Mouse (Mus musculus) E14TG2a.4 (cell line): Measurements from ENCODE around the gene Myh7.
"Not testable (repeated sequence)": the region's sequence is repeated elsewhere in the genome, so short reads cannot be mapped to it uniquely, and the experiment has no call there.

ENCODE experiments used
- H3K27me3 ChIP-seq: 2 replicates; pipeline ENCODE4 v1.6.1; 2014; ENCODE audit warnings: low read length, control low read depth; ENCODE audit not compliant: insufficient read depth
- H3K36me3 ChIP-seq: 2 replicates; pipeline ENCODE4 v1.6.1; 2014; ENCODE audit warnings: low read length, control low read depth; ENCODE audit not compliant: insufficient read depth
- H3K4me1 ChIP-seq: replicated peaks from 2 replicates; pipeline ENCODE4 v1.6.1; 2014; ENCODE audit warnings: low read depth, low read length, control low read depth
- H3K4me3 ChIP-seq: replicated peaks from 2 replicates; pipeline ENCODE4 v1.5.1; 2014; ENCODE audit warnings: mild to moderate bottlenecking, low read length
- H3K9me3 ChIP-seq: 2 replicates; pipeline ENCODE4 v1.6.1; 2014; ENCODE audit warnings: low read length, control low read depth
- CTCF ChIP-seq: conservative IDR thresholded peaks from 2 replicates; pipeline ENCODE4 v1.5.1; 2014; ENCODE audit warnings: low read length
- NANOG ChIP-seq: IDR thresholded peaks from 2 replicates; pipeline ENCODE4 v1.6.1; 2014; ENCODE audit warnings: borderline replicate concordance, low read length, mixed read lengths
- POU5F1 ChIP-seq: IDR thresholded peaks from 2 replicates; pipeline ENCODE4 v1.6.1; 2014; ENCODE audit warnings: low read length, borderline replicate concordance

Gene Myh7

DNA sequence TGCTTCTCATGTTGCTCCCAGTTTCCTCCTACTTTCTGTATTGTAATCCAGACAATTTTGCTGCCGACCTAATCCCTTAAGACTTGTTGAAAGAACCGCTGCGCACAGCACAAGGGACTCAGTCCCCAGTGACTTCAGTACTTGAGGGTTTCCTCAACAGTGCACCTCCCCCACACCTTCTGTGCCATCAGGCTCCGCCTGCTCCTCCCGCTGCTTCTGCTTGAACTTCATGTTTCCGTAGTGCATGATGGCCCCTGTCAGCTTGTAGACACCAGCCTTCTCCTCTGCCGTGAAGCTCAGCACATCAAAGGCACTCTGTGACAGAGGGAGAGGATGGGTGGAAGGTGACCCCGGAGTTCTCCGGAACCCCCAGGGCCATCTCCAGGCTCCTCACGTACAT is 33.7 kb downstream of the Myh7 start:
- Histone ChIP-seq H3K27me3 (peaks cover 59% of the 10 kb centered on the region), H3K4me3 (no peak overlapping the region), H3K9me3 (no peaks in the 10 kb centered on the region), H3K36me3 (no peaks in the 10 kb centered on the region), H3K4me1 (peaks cover 10% of the 10 kb centered on the region; the same call in 1 of the 2 replicates)
- TF ChIP-seq CTCF (no peak), NANOG (no peak), POU5F1 (no peak)

DNA sequence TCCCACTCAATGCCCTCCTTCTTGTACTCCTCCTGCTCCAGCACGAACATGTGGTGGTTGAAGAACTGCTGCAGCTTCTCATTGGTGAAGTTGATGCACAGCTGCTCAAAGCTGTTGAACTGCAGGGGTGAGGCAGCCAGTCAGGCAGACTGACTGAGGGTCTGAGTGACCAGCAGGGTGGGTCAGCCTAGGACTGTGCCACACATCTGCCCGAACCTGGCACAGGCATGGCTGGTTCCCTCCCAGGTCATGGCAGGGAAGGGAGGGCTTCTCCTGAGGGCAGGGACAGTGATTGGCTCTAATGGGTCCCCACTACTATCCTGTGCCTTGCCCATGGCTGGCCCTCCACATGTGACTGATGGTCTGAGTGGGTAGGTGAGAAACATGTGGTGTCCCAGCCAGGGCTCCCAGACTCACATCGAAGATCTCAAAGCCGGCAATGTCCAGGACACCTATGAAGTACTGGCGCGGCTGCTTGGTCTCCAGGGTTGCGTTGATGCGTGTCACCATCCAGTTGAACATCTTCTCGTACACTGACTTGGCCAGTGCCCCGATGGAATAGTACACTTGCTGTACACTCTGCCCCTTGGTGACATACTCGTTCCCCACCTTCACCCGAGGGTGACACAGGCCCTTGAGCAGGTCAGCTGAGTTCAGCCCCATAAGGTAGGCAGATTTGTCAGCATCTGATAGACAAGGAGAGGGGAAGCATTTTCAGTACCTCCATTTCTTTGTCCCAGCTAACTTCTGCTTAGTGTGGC is 34.4 kb downstream of the Myh7 start:
- H3K4me1 ChIP-seq, H3K36me3 ChIP-seq, H3K4me3 ChIP-seq, H3K9me3 ChIP-seq: not testable (repeated sequence)
- peaks cover 59% of the 10 kb centered on the region for H3K27me3 ChIP-seq

DNA sequence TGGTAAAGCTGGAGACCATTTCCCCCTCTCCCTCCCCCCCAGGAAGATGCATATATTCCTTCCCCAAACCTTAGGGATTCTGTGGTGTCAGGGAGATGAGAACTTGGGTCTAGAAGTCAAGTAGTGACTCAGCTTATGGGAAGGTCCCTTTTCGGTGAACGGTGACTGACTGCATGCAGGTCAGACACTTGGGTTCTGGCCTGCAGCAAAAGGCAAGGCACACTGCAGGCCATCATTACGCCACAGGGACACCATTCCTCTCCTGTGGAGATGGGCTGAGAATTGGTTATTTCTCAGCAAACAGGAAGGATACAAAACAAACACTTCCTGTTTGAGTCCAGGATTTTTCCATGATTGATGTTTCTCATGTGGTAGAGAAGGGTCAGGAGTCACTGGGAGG is 35.2 kb downstream of the Myh7 start:
- Histone ChIP-seq H3K9me3 (no peaks in the 10 kb centered on the region), H3K4me1 (peaks cover 4% of the 10 kb centered on the region; the same call in 1 of the 2 replicates), H3K4me3 (no peak overlapping the region), H3K27me3 (peaks cover 54% of the 10 kb centered on the region), H3K36me3 (no peaks in the 10 kb centered on the region)
- TF ChIP-seq CTCF (no peak), POU5F1 (no peak), NANOG (no peak)

- Histone ChIP-seq H3K9me3 (no peaks in the 10 kb centered on the region), H3K4me3 (no peak overlapping the region), H3K36me3 (no peaks in the 10 kb centered on the region), H3K4me1 (peaks cover 4% of the 10 kb centered on the region; the same call in 1 of the 2 replicates), H3K27me3 (peaks cover 55% of the 10 kb centered on the region)
- TF ChIP-seq POU5F1 (no peak), NANOG (no peak), CTCF (no peak)
Observed at GRCm38 (mm10) chr14:54958503-54958902, 35.9 kb downstream of the Myh7 start.

DNA sequence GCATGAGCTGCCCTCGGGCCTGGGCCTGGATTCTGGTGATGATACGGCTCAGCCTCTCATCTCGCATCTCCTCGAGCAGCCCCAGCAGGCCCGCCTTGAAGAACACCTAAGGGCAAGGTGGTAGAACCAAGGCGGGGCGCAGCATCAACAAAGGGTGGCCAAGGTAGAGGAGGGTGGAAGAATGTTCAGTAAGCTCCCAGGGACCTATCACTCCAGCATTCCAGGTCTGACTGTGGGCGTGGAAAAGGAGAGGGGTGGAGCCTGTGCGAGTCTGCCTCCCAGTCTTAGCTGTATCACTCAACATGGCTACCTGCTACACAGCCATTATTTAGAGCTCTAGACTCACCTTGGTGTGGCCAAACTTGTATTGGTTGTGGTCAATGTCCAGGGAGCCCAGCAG is 37.9 kb downstream of the Myh7 start:
- TF ChIP-seq CTCF (no peak), POU5F1 (no peak), NANOG (no peak)
- H3K36me3 ChIP-seq = no peaks in the 10 kb centered on the region
- peak overlapping the region; percentile 57 for H3K4me3 ChIP-seq
- peaks cover 61% of the 10 kb centered on the region for H3K27me3 ChIP-seq
- peaks cover 4% of the 10 kb centered on the region; the same call in 1 of the 2 replicates for H3K4me1 ChIP-seq
- no peaks in the 10 kb centered on the region for H3K9me3 ChIP-seq

- no peak overlapping the region for H3K4me3 ChIP-seq
- H3K9me3 ChIP-seq = no peaks in the 10 kb centered on the region
- H3K27me3 ChIP-seq = peaks cover 62% of the 10 kb centered on the region
- H3K36me3 ChIP-seq = no peaks in the 10 kb centered on the region
- TF ChIP-seq CTCF (no peak), NANOG (no peak), POU5F1 (no peak)
- peaks cover 4% of the 10 kb centered on the region; the same call in 1 of the 2 replicates for H3K4me1 ChIP-seq
Observed at GRCm38 (mm10) chr14:54955481-54955880, 38.9 kb downstream of the Myh7 start.

DNA sequence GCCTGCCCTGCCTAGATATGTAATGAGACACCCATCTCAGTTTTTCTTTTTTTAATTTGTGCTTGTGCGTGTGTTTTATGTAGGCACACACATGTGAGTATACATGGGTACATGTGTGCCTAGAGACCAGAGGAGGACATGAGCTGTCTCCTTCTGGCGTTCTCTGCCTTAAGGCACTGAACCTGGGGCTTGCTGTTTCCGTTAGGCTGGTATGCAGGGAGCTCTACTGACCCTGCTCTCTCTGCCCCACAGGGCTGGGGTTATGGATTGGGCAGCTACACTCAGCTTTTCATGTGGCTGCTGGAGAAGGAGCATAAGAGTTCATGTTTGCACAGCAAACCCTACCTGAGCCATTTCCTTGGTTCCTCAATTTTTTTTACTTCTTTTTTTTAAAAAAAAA is 40.0 kb downstream of the Myh7 start:
- TF ChIP-seq NANOG (no peak), POU5F1 (no peak), CTCF (no peak)
- Histone ChIP-seq H3K4me3 (no peak overlapping the region), H3K36me3 (no peaks in the 10 kb centered on the region), H3K4me1 (peaks cover 4% of the 10 kb centered on the region; the same call in 1 of the 2 replicates), H3K27me3 (peaks cover 68% of the 10 kb centered on the region), H3K9me3 (peaks cover 6% of the 10 kb centered on the region)

DNA sequence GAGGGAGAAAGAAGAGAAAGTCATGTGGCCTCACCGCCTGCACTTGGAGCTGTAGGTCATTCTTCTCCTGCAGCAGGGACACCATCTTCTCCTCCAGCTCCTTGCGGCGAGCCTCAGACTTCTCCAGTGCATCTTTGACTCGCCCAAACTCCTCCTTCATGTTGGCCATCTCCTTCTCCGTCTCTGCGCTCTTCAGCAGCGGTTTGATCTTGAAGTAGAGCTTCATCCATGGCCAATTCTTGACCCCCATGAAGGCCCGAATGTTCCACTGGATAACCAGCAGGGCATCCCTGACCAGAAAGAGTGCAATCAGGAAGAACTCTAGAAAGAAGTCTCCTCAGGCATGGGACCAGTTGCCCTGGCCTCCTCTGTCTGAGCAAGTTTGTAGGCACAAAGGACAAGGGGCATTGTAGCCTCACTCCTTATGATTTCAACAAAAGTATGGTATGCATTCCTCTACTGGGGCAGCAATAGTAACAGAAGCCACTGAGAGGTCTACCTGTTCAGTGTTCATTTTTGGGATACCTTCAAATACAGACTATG is 40.7 kb downstream of the Myh7 start:
- peaks cover 13% of the 10 kb centered on the region for H3K9me3 ChIP-seq
- H3K36me3 ChIP-seq = no peaks in the 10 kb centered on the region
- H3K27me3 ChIP-seq = peaks cover 75% of the 10 kb centered on the region
- no peak for TF ChIP-seq NANOG
- H3K4me1 ChIP-seq = peaks cover 4% of the 10 kb centered on the region; the same call in 1 of the 2 replicates
- H3K4me3 ChIP-seq = no peak overlapping the region

DNA sequence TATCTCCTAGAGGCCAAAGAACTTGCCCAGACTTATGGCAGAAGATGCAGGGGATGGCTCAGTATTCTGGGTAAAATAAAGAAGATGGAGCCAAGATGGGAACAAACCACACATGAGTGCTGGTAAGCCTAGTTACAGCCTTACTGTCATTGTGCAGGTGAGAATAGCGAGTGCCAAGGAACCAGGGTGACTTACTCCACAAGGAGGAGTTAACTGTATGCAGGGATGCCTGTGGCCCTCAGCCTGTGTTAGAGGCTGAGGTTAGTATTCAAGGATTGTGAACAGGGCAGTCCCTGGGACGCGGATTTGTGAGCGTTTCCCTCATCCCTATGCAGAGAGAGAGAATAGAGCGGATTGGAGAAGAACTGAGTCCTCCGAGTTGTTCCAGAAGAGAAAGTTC is 42.8 kb downstream of the Myh7 start:
- Histone ChIP-seq H3K9me3 (peaks cover 13% of the 10 kb centered on the region), H3K4me3 (no peak overlapping the region), H3K4me1 (peaks cover 7% of the 10 kb centered on the region; the same call in 1 of the 2 replicates), H3K27me3 (peaks cover 84% of the 10 kb centered on the region), H3K36me3 (no peaks in the 10 kb centered on the region)
- TF ChIP-seq CTCF = no peak
- TF ChIP-seq NANOG = no peak
- no peak for TF ChIP-seq POU5F1
